Mouse (Mus musculus) CH12.LX (cell line): ENCODE measurements around the gene Sp110. TPM values are rescaled to one million over a fixed set of nuclear protein-coding genes. Genes with fewer than 3 reads are reported as not detected.
"Not testable (repeated sequence)": the region's sequence is repeated elsewhere in the genome, so short reads cannot be mapped to it uniquely, and the experiment has no call there.

ENCODE experiments used
- DNase-seq: peaks from one replicate; pipeline ENCODE4 v3.0.0-alpha.2; 2013; ENCODE audit errors: extremely low read depth
- H3K27ac ChIP-seq: 2 replicates; pipeline ENCODE4 v1.5.1; 2012; ENCODE audit warnings: low read depth, mild to moderate bottlenecking, control low read depth, moderate library complexity; ENCODE audit not compliant: insufficient read depth
- H3K27me3 ChIP-seq: replicated peaks from 2 replicates; pipeline ENCODE3; 2012; ENCODE audit warnings: inconsistent platforms
- H3K36me3 ChIP-seq, 2 experiments: replicated peaks in 1 of 2; 2 replicates each; pipeline versions ENCODE3 to v1.6.1; 2012; ENCODE audit warnings: inconsistent platforms in 1 of 2, low read length in 1 of 2, mild to moderate bottlenecking in 1 of 2, mixed read lengths in 1 of 2, moderate library complexity in 1 of 2; ENCODE audit not compliant: control insufficient read depth in 1 of 2, insufficient read depth in 1 of 2
- H3K4me1 ChIP-seq, 2 experiments: 2 replicates each; pipeline ENCODE4 v1.6.1; 2012; ENCODE audit warnings: inconsistent platforms in 1 of 2, moderate library complexity in 1 of 2; ENCODE audit not compliant: insufficient read depth in 2 of 2, control insufficient read depth in 1 of 2
- H3K4me2 ChIP-seq: 2 replicates; pipeline ENCODE4 v1.6.1; 2012; ENCODE audit warnings: low read depth, mild to moderate bottlenecking, control low read depth; ENCODE audit not compliant: poor library complexity, insufficient read depth, severe bottlenecking
- H3K4me3 ChIP-seq, 3 experiments: fragments of 150-350 bp in 1 of 3; sonication (generic) in 1 of 3; replicated peaks in 1 of 3; 2 replicates each; pipeline versions ENCODE3 to v1.5.1; 2011 to 2012; ENCODE audit warnings: low read depth in 2 of 3, low read length in 2 of 3, mild to moderate bottlenecking in 2 of 3, moderate library complexity in 2 of 3, control low read depth in 1 of 3, improper control_type of control experiment in 1 of 3, inconsistent platforms in 1 of 3, mixed read lengths in 1 of 3; ENCODE audit not compliant: poor library complexity in 1 of 3
- H3K79me2 ChIP-seq: replicated peaks from 2 replicates; pipeline ENCODE4 v1.6.1; 2012; ENCODE audit warnings: mild to moderate bottlenecking, moderate library complexity; ENCODE audit not compliant: control insufficient read depth, poor library complexity, insufficient read depth, severe bottlenecking; ENCODE audit errors: extremely low read depth
- H3K9ac ChIP-seq: 2 replicates; pipeline ENCODE4 v1.6.1; 2012; ENCODE audit warnings: low read depth, mild to moderate bottlenecking, control low read depth, moderate library complexity; ENCODE audit not compliant: insufficient read depth
- H3K9me3 ChIP-seq: replicated peaks from 2 replicates; pipeline ENCODE3; 2012; ENCODE audit warnings: low read length, inconsistent platforms, mixed read lengths
- dilution Hi-C: fragments of 300-500 bp; cut with MboI; formaldehyde crosslinking; loops from 2 replicates; pipeline ENCODE4 v1.14.3; 2020; ENCODE audit warnings: low sequenced_read_pairs; ENCODE audit not compliant: extremely low pct_unique_long_range_greater_than_20kb, extremely low pct_ligation_motif_present
- in situ Hi-C: fragments of 300-500 bp; cut with MboI; formaldehyde crosslinking; loops from 3 replicates; pipeline ENCODE4 v1.14.3; 2019; ENCODE audit warnings: low sequenced_read_pairs, low pct_ligation_motif_present, low pct_unique_long_range_greater_than_20kb, mixed read lengths
- polyA plus RNA-seq: library from polyadenylated mRNA; unstranded; fragments of >175 nt; gene quantifications from 2 replicates; pipeline ENCODE4 v1.2.1, GENCODE M21; 2012; ENCODE audit warnings: low read depth; ENCODE audit not compliant: insufficient read length
- total RNA-seq, 2 experiments: library from RNA; depleted of rRNA; stranded (reverse); fragments of 300-350 nt in 1 of 2; fragments of >200 nt in 1 of 2; gene quantifications; 2 replicates each; pipeline ENCODE4 v1.2.3; 2012 to 2014

The Sp110 gene
- total and polyA plus RNA-seq, 3 experiments, result 61.7 to 175 (median 77.8) TPM

GRCm38 (mm10) chr1:85617161-85617560, 18.5 kb upstream of the Sp110 start:
- H3K9ac ChIP-seq, result 0 out of 2 replicates have a peak overlapping the region, but pooled peaks have one; percentile 39
- H3K79me2 ChIP-seq, result not testable (repeated sequence)

GRCm38 (mm10) chr1:85615819-85616218, 17.2 kb upstream of the Sp110 start:
- Histone ChIP-seq H3K4me1 (peaks cover 2 to 38% of the 10 kb centered on the region in 2 experiments; a peak in 3 of 4 replicates), H3K36me3 (peaks cover 10 to 11% of the 10 kb centered on the region in 2 experiments)
- H3K4me2 ChIP-seq, H3K27me3 ChIP-seq, H3K27ac ChIP-seq, H3K79me2 ChIP-seq, H3K9ac ChIP-seq, H3K9me3 ChIP-seq, H3K4me3 ChIP-seq, in situ Hi-C loops, DNase-seq, dilution Hi-C loops: not testable (repeated sequence)

More at GRCm38 (mm10) chr1:85617161-85617560, 18.5 kb upstream of the Sp110 start:
- H3K9me3 ChIP-seq, in situ Hi-C loops, dilution Hi-C loops, H3K4me3 ChIP-seq, H3K27me3 ChIP-seq, H3K36me3 ChIP-seq, H3K27ac ChIP-seq, DNase-seq: not testable (repeated sequence)
- H3K4me1 ChIP-seq, result peaks cover 2 to 33% of the 10 kb centered on the region in 2 experiments; a peak in 3 of 4 replicates
- peak overlapping the region; percentile 50; the same call in 1 of the 2 replicates for H3K4me2 ChIP-seq

- H3K27ac ChIP-seq, H3K4me3 ChIP-seq, H3K9ac ChIP-seq, DNase-seq, H3K9me3 ChIP-seq, in situ Hi-C loops, H3K27me3 ChIP-seq, dilution Hi-C loops, H3K4me2 ChIP-seq, H3K79me2 ChIP-seq: not testable (repeated sequence)
- H3K36me3 ChIP-seq, result peaks cover 8 to 15% of the 10 kb centered on the region in 2 experiments
- peaks cover 2 to 35% of the 10 kb centered on the region in 2 experiments; a peak in 3 of 4 replicates for H3K4me1 ChIP-seq
These were observed 16.5 kb upstream of the Sp110 start for GRCm38 (mm10) chr1:85615096-85615495.

GRCm38 (mm10) chr1:85610581-85610980, 12.0 kb upstream of the Sp110 start:
- peaks cover 0 to 14% of the 10 kb centered on the region in 2 experiments; a peak in 1 of 4 replicates for H3K4me1 ChIP-seq
- peaks cover 4 to 15% of the 10 kb centered on the region in 2 experiments for H3K36me3 ChIP-seq
- H3K9ac ChIP-seq, H3K4me2 ChIP-seq, in situ Hi-C loops, H3K79me2 ChIP-seq, H3K27me3 ChIP-seq, H3K27ac ChIP-seq, H3K9me3 ChIP-seq, H3K4me3 ChIP-seq, DNase-seq, dilution Hi-C loops: not testable (repeated sequence)

- peak; percentile 61 for DNase-seq
- H3K36me3 ChIP-seq, H3K27me3 ChIP-seq, H3K9ac ChIP-seq, H3K4me3 ChIP-seq, H3K4me1 ChIP-seq, dilution Hi-C loops, H3K9me3 ChIP-seq, in situ Hi-C loops, H3K79me2 ChIP-seq: not testable (repeated sequence)
- H3K27ac ChIP-seq, result peak overlapping the region; percentile 76
- peak overlapping the region; percentile 37; the same call in 1 of the 2 replicates for H3K4me2 ChIP-seq
These were observed 9.7 kb upstream of the Sp110 start for GRCm38 (mm10) chr1:85608361-85608760.

- H3K4me2 ChIP-seq, result peak overlapping the region; percentile 75
- H3K79me2 ChIP-seq, result peaks cover 15% of the 10 kb centered on the region
- H3K27me3 ChIP-seq, H3K4me1 ChIP-seq, in situ Hi-C loops, H3K9me3 ChIP-seq, dilution Hi-C loops, H3K36me3 ChIP-seq, DNase-seq: not testable (repeated sequence)
- H3K4me3 ChIP-seq, result peak overlapping the region; percentile 37 to 41 (median 38)
- H3K9ac ChIP-seq, result peak overlapping the region; percentile 67; the same call in 1 of the 2 replicates
- peak overlapping the region; percentile 94 for H3K27ac ChIP-seq
These were observed 5.7 kb upstream of the Sp110 start for GRCm38 (mm10) chr1:85604341-85604740.
